Mouse (Mus musculus) left cerebral cortex, postnatal 4 days (tissue): Measurements from ENCODE around the gene Phyh. TPM values are rescaled to one million over a fixed set of nuclear protein-coding genes. Genes with fewer than 3 reads are reported as not detected.
"Not testable (repeated sequence)": the region's sequence is repeated elsewhere in the genome, so short reads cannot be mapped to it uniquely, and the experiment has no call there.

ENCODE experiments used
- DNase-seq: peaks from one replicate; pipeline ENCODE4 v3.0.0-alpha.2; 2022
- intact Hi-C: fragments of 180-260 bp; cut with DNase I; formaldehyde crosslinking; loops from one replicate; pipeline ENCODE4 v1.15.1; 2025
- total RNA-seq, 2 experiments: library from RNA; stranded (reverse); gene quantifications; 2 replicates each; pipeline ENCODE4 v1.2.3; 2021

Phyh gene
- total RNA-seq, 2 experiments from 2014 or later, result 43.3 to 44.8 TPM

- no peak for DNase-seq
- intact Hi-C loops, result loop anchor here (10.0 kb wide), 1 partner anchor 151 kb away; the partner anchor contains the start of gene Optn
These were observed 4.9 kb upstream of the Phyh start for GRCm38 (mm10) chr2:4913949-4914348.

GRCm38 (mm10) chr2:4916037-4916436 is 2.8 kb upstream of the Phyh start:
- intact Hi-C loops, result loop anchor here (10.0 kb wide), 1 partner anchor 149 kb away; the partner anchor contains the start of gene Optn
- no peak for DNase-seq

GRCm38 (mm10) chr2:4917326-4918021 is 1.3 kb upstream of the Phyh start:
- intact Hi-C loops, result loop anchor here (10.0 kb wide), 1 partner anchor 147 kb away; the partner anchor contains the start of gene Optn
- peak; percentile 43 for DNase-seq

GRCm38 (mm10) chr2:4921019-4921418 is 2.2 kb downstream of the Phyh start:
- DNase-seq, result no peak
- intact Hi-C loops, result no loop called here

GRCm38 (mm10) chr2:4922476-4923164 is 3.8 kb downstream of the Phyh start:
- no peak for DNase-seq

GRCm38 (mm10) chr2:4927391-4927790 is 8.6 kb downstream of the Phyh start:
- intact Hi-C loops, result no loop called here
- DNase-seq, result no peak

More at GRCm38 (mm10) chr2:4922476-4923164, 3.8 kb downstream of the Phyh start:
- intact Hi-C loops, result no loop called here

GRCm38 (mm10) chr2:4929230-4929629 is 10.4 kb downstream of the Phyh start:
- intact Hi-C loops, result no loop called here
- no peak for DNase-seq

GRCm38 (mm10) chr2:4934516-4934915 is 15.7 kb downstream of the Phyh start:
- intact Hi-C loops, result no loop called here
- DNase-seq, result no peak

GRCm38 (mm10) chr2:4937931-4938330 is 19.1 kb downstream of the Phyh start:
- intact Hi-C loops, result no loop called here

GRCm38 (mm10) chr2:4940861-4941260 is 22.0 kb downstream of the Phyh start:
- intact Hi-C loops, result no loop called here
- no peak for DNase-seq

More at GRCm38 (mm10) chr2:4937931-4938330, 19.1 kb downstream of the Phyh start:
- DNase-seq, result no peak

- DNase-seq, intact Hi-C loops: not testable (repeated sequence)
These were observed 30.9 kb downstream of the Phyh start for GRCm38 (mm10) chr2:4949691-4950090.

GRCm38 (mm10) chr2:4950986-4951385 is 32.2 kb downstream of the Phyh start:
- no peak for DNase-seq
- intact Hi-C loops, result no loop called here

- DNase-seq, result no peak
- intact Hi-C loops, result no loop called here
These were observed 35.5 kb downstream of the Phyh start for GRCm38 (mm10) chr2:4954216-4954760.

GRCm38 (mm10) chr2:4958039-4958438 is 39.2 kb downstream of the Phyh start:
- intact Hi-C loops, result no loop called here

GRCm38 (mm10) chr2:4967806-4968205 is 49.0 kb downstream of the Phyh start:
- no peak for DNase-seq
- intact Hi-C loops, result no loop called here

More at GRCm38 (mm10) chr2:4958039-4958438, 39.2 kb downstream of the Phyh start:
- no peak for DNase-seq

GRCm38 (mm10) chr2:4969083-4969482 is 50.3 kb downstream of the Phyh start:
- no peak for DNase-seq
- intact Hi-C loops, result no loop called here

- peak; percentile 70 for DNase-seq
- intact Hi-C loops, result no loop called here
These were observed 57.0 kb downstream of the Phyh start, which contains the start of gene Ucma for GRCm38 (mm10) chr2:4975807-4976206. Gene Ucma (plus strand): TSS chr2:4976122.

GRCm38 (mm10) chr2:4978091-4978490 is 59.3 kb downstream of the Phyh start:
- intact Hi-C loops, result no loop called here
- peak; percentile 71 for DNase-seq

GRCm38 (mm10) chr2:4983987-4984386 is 65.2 kb downstream of the Phyh start:
- intact Hi-C loops, result no loop called here
- no peak for DNase-seq

- intact Hi-C loops, result no loop called here
- no peak for DNase-seq
These were observed 66.2 kb downstream of the Phyh start for GRCm38 (mm10) chr2:4985000-4985399.

GRCm38 (mm10) chr2:4986798-4987197 is 68.0 kb downstream of the Phyh start:
- intact Hi-C loops, result no loop called here
- no peak for DNase-seq
